ENCODE assay signal across 14 mouse cellular contexts in genomic region chr11:86468971-86469370, GRCm38 (mm10).
"Had no signal": no experiment of that assay in that cellular context is flagged by ENCODE, and none has a peak within 500 bp of the region (broad histone marks: within the 10 kb centered on the region; RNA-seq: fewer than 3 reads in every experiment).

No protein-coding gene starts in this region.

- DNase-seq: kidney, postnatal 14 days; liver; liver, embryonic 13.5 days; liver, postnatal 0 days; right cerebral cortex, postnatal 14 days; thymus, adult 2 months; thymus, postnatal 25 days had no signal

- H3K9ac ChIP-seq: limb, embryonic 12.5 days; liver, embryonic 13.5 days; liver, postnatal 0 days; lung, embryonic 15.5 days; midbrain, embryonic 12.5 days; neural tube, embryonic 13.5 days; stomach, embryonic 15.5 days had no signal

- H3K9me3 ChIP-seq: limb, embryonic 12.5 days; liver, embryonic 13.5 days; lung, embryonic 15.5 days; midbrain, embryonic 12.5 days; neural tube, embryonic 13.5 days; stomach, embryonic 15.5 days had no signal

- H3K27ac ChIP-seq: left cerebral cortex, adult 2 months; limb, embryonic 12.5 days; liver, embryonic 13.5 days; lung, embryonic 15.5 days; midbrain, embryonic 12.5 days; neural tube, embryonic 13.5 days; stomach, embryonic 15.5 days had no signal

- H3K36me3 ChIP-seq: limb, embryonic 12.5 days; liver, embryonic 13.5 days; lung, embryonic 15.5 days; midbrain, embryonic 12.5 days; neural tube, embryonic 13.5 days; stomach, embryonic 15.5 days had no signal

- H3K27me3 ChIP-seq: limb, embryonic 12.5 days; lung, embryonic 15.5 days; neural tube, embryonic 13.5 days; stomach, embryonic 15.5 days had no signal

- H3K4me2 ChIP-seq: limb, embryonic 12.5 days; liver, embryonic 13.5 days; lung, embryonic 15.5 days; midbrain, embryonic 12.5 days; neural tube, embryonic 13.5 days; stomach, embryonic 15.5 days had no signal

- H3K4me3 ChIP-seq: left cerebral cortex, adult 2 months; limb, embryonic 12.5 days; liver, embryonic 13.5 days; lung, embryonic 15.5 days; midbrain, embryonic 12.5 days; neural tube, embryonic 13.5 days; stomach, embryonic 15.5 days had no signal

- ATAC-seq: liver, postnatal 0 days; midbrain, embryonic 16.5 days had no signal
